Mouse (Mus musculus): Measurements from ENCODE around the gene Dnah8. TPM values are rescaled to one million over a fixed set of nuclear protein-coding genes. Genes with fewer than 3 reads are reported as not detected.

Dnah8 gene
- 10 to 100 TPM in 1 of 2 experiments, 1 to 10 TPM in 1; 9.3 to 13.3 TPM for total RNA-seq (2023)

DNA sequence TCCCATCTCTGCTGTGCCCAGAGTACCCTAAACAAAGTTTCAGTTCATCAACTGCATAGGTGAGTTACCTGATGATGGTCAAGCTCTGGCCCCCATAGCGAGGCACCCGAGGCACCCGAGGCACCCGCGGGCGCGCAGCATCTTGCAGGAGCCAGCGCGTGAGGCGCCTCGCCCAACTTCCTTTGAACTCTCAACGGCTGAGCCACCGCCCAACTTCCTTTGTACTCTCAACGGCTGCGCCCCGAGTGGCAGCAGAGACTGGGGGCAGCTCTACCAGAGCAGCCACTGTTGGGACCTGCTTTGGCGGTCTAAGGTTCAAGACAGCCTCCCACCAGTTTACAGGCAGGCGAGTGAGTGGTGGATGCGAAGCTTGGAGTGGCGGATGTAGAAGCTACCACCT, at the start of gene Dnah8:
Dnah8 (plus strand) TSS at position 223 of the 400 bp plus-strand sequence.

DNA sequence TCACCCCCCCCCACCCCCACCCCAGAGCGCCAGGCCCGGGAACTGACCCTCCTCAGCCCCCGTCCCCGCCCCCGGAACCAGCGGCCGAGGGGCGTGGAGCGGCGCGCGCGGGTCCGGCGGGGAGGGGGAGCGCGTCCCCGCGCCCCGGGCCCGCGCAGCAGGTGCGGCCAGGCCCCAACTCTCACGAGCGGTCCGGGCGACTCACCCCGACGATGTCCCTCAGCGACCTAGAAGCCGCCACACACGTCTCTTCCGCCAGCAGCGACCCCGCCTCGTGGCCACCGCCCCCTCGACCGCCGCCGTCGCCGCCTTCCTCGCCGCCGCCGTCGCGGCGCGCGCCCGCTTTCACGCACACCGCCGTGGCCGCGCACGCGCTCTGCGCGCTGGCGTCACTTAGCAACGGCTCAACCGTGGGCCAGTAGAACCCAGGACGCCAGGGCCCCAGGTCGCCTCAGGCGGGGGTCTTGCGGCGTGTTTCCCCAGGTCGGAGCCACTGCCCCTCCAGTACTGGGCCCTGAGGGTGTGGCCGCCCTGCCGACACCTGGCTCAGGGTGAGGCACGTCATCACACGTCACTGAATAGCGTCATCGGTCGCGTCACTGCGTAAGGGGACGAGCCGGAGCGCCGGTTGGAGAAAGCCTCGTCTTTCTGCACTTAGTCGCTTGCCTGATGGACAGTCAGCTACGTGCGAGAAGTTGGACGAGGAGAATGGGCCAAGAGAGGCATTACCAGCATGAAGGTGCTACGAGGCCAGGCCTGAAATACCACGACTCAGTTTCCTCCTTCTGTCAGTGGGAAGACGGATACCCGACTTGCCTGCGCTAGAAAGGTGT, 48.0 kb upstream of the Dnah8 start, which contains the start of gene Btbd9:
Btbd9 (minus strand) TSS at position 548 of the 833 bp plus-strand sequence.

DNA sequence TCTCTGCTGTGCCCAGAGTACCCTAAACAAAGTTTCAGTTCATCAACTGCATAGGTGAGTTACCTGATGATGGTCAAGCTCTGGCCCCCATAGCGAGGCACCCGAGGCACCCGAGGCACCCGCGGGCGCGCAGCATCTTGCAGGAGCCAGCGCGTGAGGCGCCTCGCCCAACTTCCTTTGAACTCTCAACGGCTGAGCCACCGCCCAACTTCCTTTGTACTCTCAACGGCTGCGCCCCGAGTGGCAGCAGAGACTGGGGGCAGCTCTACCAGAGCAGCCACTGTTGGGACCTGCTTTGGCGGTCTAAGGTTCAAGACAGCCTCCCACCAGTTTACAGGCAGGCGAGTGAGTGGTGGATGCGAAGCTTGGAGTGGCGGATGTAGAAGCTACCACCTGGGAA, 2.6 kb downstream of the Dnah8 start, which contains the start of gene Glo1:
Glo1 (minus strand) TSS at position 153 of the 400 bp plus-strand sequence.

DNA sequence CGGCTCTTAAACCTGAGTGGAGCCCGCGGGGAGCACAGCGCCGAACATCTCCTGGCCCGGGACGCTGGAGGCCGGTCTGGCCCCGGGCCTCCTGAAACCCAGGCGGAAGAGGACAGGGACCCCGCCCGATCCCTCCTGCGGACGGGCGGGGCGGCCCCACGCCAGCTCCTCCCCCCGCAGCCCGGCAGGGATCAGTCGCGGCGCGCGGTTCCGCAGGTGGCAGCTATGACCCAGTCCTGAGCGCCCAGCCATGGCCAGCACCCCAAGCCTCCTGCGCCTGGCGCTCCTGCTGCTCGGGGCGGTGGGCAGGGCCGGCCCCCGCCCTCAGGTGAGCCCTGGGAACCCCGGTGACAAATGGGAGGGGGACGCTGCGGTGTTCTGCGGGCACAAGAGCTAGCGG, 277.5 kb downstream of the Dnah8 start, which contains the start of gene Glp1r:
Glp1r (plus strand) TSS at position 191 of the 400 bp plus-strand sequence.

Other genes with a start within 250 kb of the Dnah8 start
- gene Btbd9, start 47.9 kb upstream of the Dnah8 start, total RNA-seq (2023): 10 to 100 TPM; 67.0 to 76.5 TPM
- gene Glo1, start 2.5 kb downstream of the Dnah8 start, total RNA-seq (2023): 10 to 100 TPM; 47.4 to 57.5 TPM

Measured in B cell, adult 67 days (primary cell).